8 mouse cellular contexts compared by ENCODE assay signal in genomic region chr11:60139734-60140371, GRCm38 (mm10). TPM values are rescaled to one million over a fixed set of nuclear protein-coding genes. Genes with fewer than 3 reads are reported as not detected.
DNase-seq lines count a peak whose midpoint lies in the region; ATAC-seq and TF ChIP-seq lines count a peak whose summit lies in the region.

No protein-coding gene starts in this region.

- H3K4me3 ChIP-seq in heart, adult 2 months: peak overlapping the region; percentile 45
- H3K4me3 ChIP-seq in kidney, embryonic 14.5 days (ENCODE audit: low read length): peak overlapping the region; percentile 67
- peak overlapping the region; percentile 54; the same call in 1 of the 2 replicates for H3K4me3 ChIP-seq in liver, adult 2 months (ENCODE audit: insufficient read depth, low read depth, low read length)
- H3K4me3 ChIP-seq in midbrain, postnatal 0 days (ENCODE audit: low read depth, low read length): peak overlapping the region; percentile 78
- peak overlapping the region; percentile 80 for H3K4me3 ChIP-seq in testis, adult 2 months (ENCODE audit: control insufficient read depth, low read depth, low read length)

- H3K4me2 ChIP-seq in kidney, embryonic 14.5 days (replicated peaks; ENCODE audit: low read depth, low read length): peak overlapping the region; percentile 98
- peak overlapping the region; percentile 87 for H3K4me2 ChIP-seq in midbrain, postnatal 0 days (ENCODE audit: low read depth, low read length, poor library complexity, severe bottlenecking)

- peak overlapping the region; percentile 48 for H3K9ac ChIP-seq in heart, adult 2 months (ENCODE audit: low read depth, low read length)
- peak overlapping the region; percentile 81 for H3K9ac ChIP-seq in kidney, embryonic 14.5 days (ENCODE audit: low read depth, low read length)
- H3K9ac ChIP-seq in liver, adult 2 months (ENCODE audit: low read depth, low read length): peak overlapping the region; percentile 34; the same call in 1 of the 2 replicates
- peak overlapping the region; percentile 83 for H3K9ac ChIP-seq in midbrain, postnatal 0 days (replicated peaks; ENCODE audit: low read length, poor library complexity, severe bottlenecking)

- H3K36me3 ChIP-seq in heart, adult 2 months (ENCODE audit: control insufficient read depth, insufficient read depth, low read length): no peaks in the 10 kb centered on the region
- H3K36me3 ChIP-seq in kidney, embryonic 14.5 days (ENCODE audit: control insufficient read depth, insufficient read depth, low read length): peaks cover 12% of the 10 kb centered on the region; the same call in 1 of the 2 replicates
- H3K36me3 ChIP-seq in liver, adult 2 months (ENCODE audit: control insufficient read depth, insufficient read depth, low read length): no peaks in the 10 kb centered on the region
- peaks cover 3% of the 10 kb centered on the region for H3K36me3 ChIP-seq in midbrain, postnatal 0 days (ENCODE audit: insufficient read depth, low read length)
- H3K36me3 ChIP-seq in testis, adult 2 months (ENCODE audit: control insufficient read depth, insufficient read depth, low read length): no peaks in the 10 kb centered on the region

- H3K27me3 ChIP-seq in heart, adult 2 months (ENCODE audit: control insufficient read depth, insufficient read depth, low read length): no peaks in the 10 kb centered on the region
- no peaks in the 10 kb centered on the region for H3K27me3 ChIP-seq in kidney, embryonic 14.5 days (ENCODE audit: control insufficient read depth, insufficient read depth, low read length)
- H3K27me3 ChIP-seq in liver, adult 2 months (ENCODE audit: control insufficient read depth, insufficient read depth, low read length): no peaks in the 10 kb centered on the region
- no peaks in the 10 kb centered on the region for H3K27me3 ChIP-seq in midbrain, postnatal 0 days (ENCODE audit: insufficient read depth, low read length)
- H3K27me3 ChIP-seq in testis, adult 2 months (ENCODE audit: control insufficient read depth, insufficient read depth, low read length): no peaks in the 10 kb centered on the region

- under 1% methylated on average over 65 of the region's 66 CpGs for WGBS in heart, adult 2 months
- under 1% methylated on average over 65 of the region's 66 CpGs for WGBS in kidney, embryonic 14.5 days
- 5% methylated on average over 66 of the region's 66 CpGs for WGBS in liver, adult 2 months
- under 1% methylated on average over 62 of the region's 66 CpGs for WGBS in midbrain, postnatal 0 days

- H3K9me3 ChIP-seq in kidney, embryonic 14.5 days (ENCODE audit: control insufficient read depth, low read length): no peaks in the 10 kb centered on the region
- H3K9me3 ChIP-seq in midbrain, postnatal 0 days (ENCODE audit: low read length): no peaks in the 10 kb centered on the region

- no peaks in the 10 kb centered on the region; the same call in 1 of the 2 replicates for H3K79me2 ChIP-seq in heart, adult 2 months (replicated peaks; ENCODE audit: control insufficient read depth, insufficient read depth, low read length)
- peaks cover 24% of the 10 kb centered on the region for H3K79me2 ChIP-seq in liver, adult 2 months (ENCODE audit: control insufficient read depth, insufficient read depth, low read length)

- no peak for TF ChIP-seq EP300 in heart, adult 2 months (IDR thresholded peaks at IDR 0.05; ENCODE audit: insufficient read depth, low read depth, low read length)

- TF ChIP-seq POLR2A in heart, adult 2 months (IDR thresholded peaks at IDR 0.05; ENCODE audit: insufficient read depth, low read depth, low read length): no peak
- TF ChIP-seq POLR2A in liver, adult 2 months (IDR thresholded peaks at IDR 0.05; ENCODE audit: extremely low read depth, insufficient read depth, low read length): no peak
- TF ChIP-seq POLR2A in testis, adult 2 months (IDR thresholded peaks at IDR 0.05; ENCODE audit: control insufficient read depth, low read depth, low read length): no peak

- 0 out of 2 replicates have a peak, but pooled peaks have one; percentile 20 for ATAC-seq in common myeloid progenitor, adult 5-6 weeks (replicated peaks; ENCODE audit: low read depth, poor library complexity, severe bottlenecking)
- ATAC-seq in kidney, embryonic 14.5 days (ENCODE audit: low FRiP score, low TSS enrichment): peak; percentile 89
- peak; percentile 72 for ATAC-seq in midbrain, postnatal 0 days (ENCODE audit: low FRiP score)

- intact Hi-C loops in heart, adult 2 months (cut with DNase I): loop anchor here (5.0 kb wide), 2 partner anchors 32 to 33 kb away; partner anchors contain the start of gene Rai1
- intact Hi-C loops in gastrocnemius, postnatal 14 days (cut with DNase I; ENCODE audit: low total_unique reads): loop anchor here (5.0 kb wide), 1 partner anchor 37 kb away; no protein-coding TSS in a partner anchor

- H3K27ac ChIP-seq in heart, adult 2 months: peak overlapping the region; percentile 12; the same call in 1 of the 2 replicates
- peak overlapping the region; percentile 85 for H3K27ac ChIP-seq in kidney, embryonic 14.5 days (ENCODE audit: low read depth, low read length)
- H3K27ac ChIP-seq in liver, adult 2 months (replicated peaks; ENCODE audit: insufficient read depth, low read depth, low read length): no peak overlapping the region
- H3K27ac ChIP-seq in midbrain, postnatal 0 days (ENCODE audit: low read depth, low read length): peak overlapping the region; percentile 88
- H3K27ac ChIP-seq in testis, adult 2 months (ENCODE audit: control insufficient read depth, insufficient read depth, low read depth, low read length): no peak overlapping the region

- peak; percentile 46 to 63 for DNase-seq in heart, adult 2 months
- no peak for DNase-seq in heart, adult 9 months (ENCODE audit: low spot score in 2 of 2)
- DNase-seq in gastrocnemius, postnatal 14 days: peak; percentile 61
- DNase-seq in liver, adult 2 months (ENCODE audit: extremely low read depth, low read depth, low spot score): no peak
- DNase-seq in midbrain, postnatal 0 days (ENCODE audit: low spot score): peak; percentile 82

- no peak for TF ChIP-seq CTCF in heart, adult 2 months (IDR thresholded peaks at IDR 0.05)
- no peak for TF ChIP-seq CTCF in liver, adult 2 months (IDR thresholded peaks at IDR 0.05; ENCODE audit: low read depth, low read length)
- peak; percentile 34 for TF ChIP-seq CTCF in midbrain, postnatal 0 days (IDR thresholded peaks at IDR 0.05)
- TF ChIP-seq CTCF in testis, adult 2 months (IDR thresholded peaks at IDR 0.05; ENCODE audit: control insufficient read depth, insufficient read depth, insufficient replicate concordance, low read depth, low read length): no peak

- H3K4me1 ChIP-seq in heart, adult 2 months (ENCODE audit: control insufficient read depth, insufficient read depth, low read length): peaks cover 12% of the 10 kb centered on the region
- peaks cover 32% of the 10 kb centered on the region for H3K4me1 ChIP-seq in kidney, embryonic 14.5 days (ENCODE audit: control insufficient read depth, insufficient read depth, low read length)
- H3K4me1 ChIP-seq in liver, adult 2 months (ENCODE audit: control insufficient read depth, insufficient read depth, low read length): peaks cover 6% of the 10 kb centered on the region
- peaks cover 34% of the 10 kb centered on the region; the same call in 1 of the 2 replicates for H3K4me1 ChIP-seq in midbrain, postnatal 0 days (ENCODE audit: insufficient read depth, low read length)
- peaks cover 16% of the 10 kb centered on the region for H3K4me1 ChIP-seq in testis, adult 2 months (ENCODE audit: control insufficient read depth, insufficient read depth, low read length)

RNA-seq across cellular contexts. Expression of gene Rai1, which starts 35.0 kb away (rescaled TPM):
- 10 to 100 TPM; 21.8 to 26.5 TPM for total RNA-seq in heart, adult 2 months (2021)
- 15.8 and 20.0 TPM in 2 replicates for polyA plus RNA-seq in heart, adult 2 months (2012; rRNA removed)
- 15.5 and 21.1 TPM in 2 replicates for total RNA-seq in common myeloid progenitor, adult 5-6 weeks (2017)
- total RNA-seq in gastrocnemius, postnatal 14 days (2021): 10 to 100 TPM; 15.9 to 18.3 TPM
- 29.1 and 34.4 TPM in 2 replicates for polyA plus RNA-seq in kidney, embryonic 14.5 days (2014; fragmentation: Nextera tagmentation; extraction: Ambion mirVana)
- 2.7 and 3.4 TPM in 2 replicates for total RNA-seq in liver, adult 2 months (2014; rRNA removed)
- 9.0 and 12.9 TPM in 2 replicates for polyA plus RNA-seq in liver, adult 2 months (2012; rRNA removed)
- 50.7 and 66.8 TPM in 2 replicates for total RNA-seq in midbrain, postnatal 0 days (2014; rRNA removed)
- 20.1 and 22.0 TPM in 2 replicates for polyA plus RNA-seq in midbrain, postnatal 0 days (2015; fragmentation: Nextera tagmentation; extraction: Ambion mirVana)
- polyA plus RNA-seq in testis, adult 2 months (2012; rRNA removed): 5.2 and 6.0 TPM in 2 replicates

Comparison
In these comparisons a context has a peak if more than half of its experiments do, and no peak if none do; other contexts are left out.
1. DNase-seq: peak in heart, adult 2 months (2 of 2), gastrocnemius, postnatal 14 days (single experiment) and midbrain, postnatal 0 days (single experiment); none in heart, adult 9 months (0 of 2) and liver, adult 2 months (single experiment).
2. H3K27ac ChIP-seq: peak in heart, adult 2 months (single experiment), kidney, embryonic 14.5 days (single experiment) and midbrain, postnatal 0 days (single experiment); none in liver, adult 2 months (single experiment) and testis, adult 2 months (single experiment).
3. ATAC-seq: peak in every context shown above with its lines; median percentile 89 in kidney, embryonic 14.5 days; 72 in midbrain, postnatal 0 days; 20 in common myeloid progenitor, adult 5-6 weeks.
4. Peak in every context shown above with its lines, with median percentiles within 50 percentile points of each other: H3K4me3 ChIP-seq and H3K9ac ChIP-seq.